Mouse (Mus musculus): Measurements from ENCODE around the gene Ptchd3.
A peak's percentile ranks its signal among the peaks of the same experiment; 100 is the strongest.

Ptchd3 gene

DNA sequence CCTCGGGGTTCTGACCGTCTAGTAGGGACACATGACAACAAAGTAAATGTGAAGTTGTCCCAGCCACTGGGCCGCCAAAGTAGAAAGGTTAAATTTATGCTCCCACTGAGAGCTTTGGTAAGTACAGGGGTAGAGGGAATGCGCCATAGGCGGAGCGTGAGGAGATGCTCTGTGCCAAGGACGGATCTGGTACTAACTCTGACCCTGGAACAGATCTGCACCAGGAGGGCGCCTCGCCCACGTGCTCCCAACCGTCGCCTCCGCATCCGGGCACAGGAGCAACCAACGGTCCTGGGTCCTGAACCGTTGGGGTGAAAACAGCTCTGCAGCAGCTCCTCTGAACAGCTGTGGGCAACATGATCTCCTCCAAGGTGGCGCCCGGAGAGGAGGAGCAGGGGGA, at the start of gene Ptchd3:
TSS of gene Ptchd3 (plus strand) at position 301 of the 400 bp plus-strand sequence.
- DNase-seq (ENCODE audit: low read depth, low spot score), result no peak

DNA sequence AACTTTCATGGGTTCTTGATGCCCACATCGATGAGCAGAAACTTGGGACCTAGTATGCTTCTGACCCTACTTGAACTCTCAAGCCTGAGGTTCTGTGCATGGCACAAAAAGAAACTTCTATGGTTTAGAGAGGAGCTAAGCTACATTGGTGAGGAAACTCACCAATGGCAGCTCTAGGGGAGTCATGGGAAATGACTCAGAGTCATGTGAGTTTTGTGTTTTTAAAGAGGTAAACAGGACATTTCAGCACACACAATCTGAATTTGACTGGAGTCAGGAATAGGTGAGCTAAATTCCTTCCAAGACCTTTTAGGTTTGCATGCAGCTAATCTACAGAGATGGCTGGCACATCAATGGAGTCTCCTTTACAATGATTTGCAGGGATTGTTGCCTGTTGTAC, 48.2 kb upstream of the Ptchd3 start:
- no peak for DNase-seq (ENCODE audit: low read depth, low spot score)

DNA sequence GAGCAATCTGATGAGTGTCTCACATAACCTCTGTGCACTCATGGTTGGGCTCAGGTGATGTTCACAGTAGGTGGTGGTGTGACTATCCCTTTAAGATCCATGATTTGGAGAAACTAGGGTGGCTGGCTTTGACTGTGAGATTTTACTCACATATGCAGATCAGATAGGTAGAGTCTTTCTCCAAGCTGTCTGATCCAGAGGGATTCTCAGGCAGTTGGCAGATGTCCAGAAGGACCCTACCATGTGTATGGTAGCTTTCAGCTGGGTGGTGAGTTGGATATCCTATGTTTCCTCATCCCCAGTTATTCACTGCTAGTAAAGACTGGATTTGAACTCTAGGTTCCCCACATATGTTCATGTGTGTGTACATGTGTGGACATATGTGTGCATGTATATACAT, 42.6 kb upstream of the Ptchd3 start:
- DNase-seq (ENCODE audit: low read depth, low spot score), result no peak

DNA sequence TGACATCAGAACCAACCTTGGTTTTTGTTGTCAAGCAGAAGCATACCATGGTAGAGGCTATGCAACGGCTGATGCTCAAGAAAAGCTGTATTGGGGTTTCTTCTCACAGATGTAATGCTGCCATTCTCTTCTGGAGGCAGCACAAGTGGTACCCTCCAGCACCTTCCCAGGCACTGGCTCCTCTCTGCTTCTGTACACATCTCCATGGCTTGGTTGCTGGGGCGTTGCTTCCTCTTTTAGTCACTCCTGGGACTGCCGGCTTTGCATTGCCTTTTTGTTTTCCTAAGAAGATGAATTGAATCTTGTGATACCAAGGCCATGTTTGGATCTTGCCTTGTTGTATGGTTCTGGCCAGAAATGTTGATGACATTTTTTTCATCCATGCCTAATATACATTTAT, 40.5 kb upstream of the Ptchd3 start:
- DNase-seq (ENCODE audit: low read depth, low spot score), result no peak

DNA sequence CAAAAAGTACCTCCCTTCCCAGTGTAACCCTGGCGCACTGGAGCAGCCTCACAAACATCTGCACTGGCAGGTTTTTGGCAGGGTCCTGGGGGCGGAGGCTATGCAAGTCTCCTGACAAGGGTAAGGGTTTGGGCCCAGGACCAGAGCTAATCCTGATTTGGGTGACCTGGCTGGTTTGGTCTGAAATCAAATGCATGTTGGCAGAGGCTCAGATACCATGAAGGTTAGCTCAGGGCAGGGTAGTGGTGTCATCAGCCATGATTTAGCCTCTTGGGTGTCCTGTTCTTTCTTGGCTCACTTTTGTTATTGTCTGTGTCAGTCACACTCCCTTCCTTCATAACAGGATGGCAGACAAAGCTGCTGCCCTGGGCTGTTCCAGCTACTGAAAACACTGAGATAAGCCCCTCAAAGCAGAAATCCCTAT, 39.4 kb upstream of the Ptchd3 start:
- DNase-seq (ENCODE audit: low read depth, low spot score), result no peak

DNA sequence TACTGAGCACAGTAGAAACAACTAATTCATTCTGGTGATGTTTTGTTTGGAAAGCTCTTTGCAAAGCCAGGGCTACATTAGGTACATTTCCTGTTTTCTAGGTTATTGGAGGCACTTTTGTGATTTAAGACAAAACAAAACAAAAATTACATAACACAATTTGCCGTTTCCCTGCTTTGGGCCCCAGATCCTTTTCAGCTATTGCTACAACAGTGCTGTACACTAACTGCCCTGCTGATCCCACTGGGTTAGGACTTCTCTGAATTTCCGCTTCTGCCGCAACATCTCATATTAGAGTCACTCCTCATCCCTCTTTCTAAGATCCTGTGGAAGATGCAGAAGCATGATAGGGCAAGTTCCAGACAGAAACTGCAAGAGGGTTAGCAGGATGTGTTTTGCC, 38.6 kb upstream of the Ptchd3 start:
- no peak for DNase-seq (ENCODE audit: low read depth, low spot score)

DNA sequence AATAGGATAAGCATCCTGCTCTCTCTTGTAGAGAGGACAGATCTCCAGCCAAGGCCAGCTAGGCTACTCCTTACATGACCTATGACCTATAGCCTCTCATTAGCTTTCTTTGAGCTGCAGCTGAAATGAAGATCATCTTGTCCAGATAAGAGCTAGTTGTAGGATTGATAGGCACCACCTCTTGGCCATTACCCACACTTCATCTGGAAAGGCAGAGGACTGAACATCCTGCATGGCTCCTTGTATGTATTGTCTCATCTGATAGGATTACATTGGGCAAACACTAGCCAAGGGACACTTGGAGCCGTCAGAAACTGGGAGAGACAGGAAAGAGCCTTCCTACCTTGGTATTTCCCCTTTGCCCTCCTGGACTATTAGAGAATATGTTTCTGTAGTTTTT, 38.1 kb upstream of the Ptchd3 start:
- no peak for DNase-seq (ENCODE audit: low read depth, low spot score)

DNA sequence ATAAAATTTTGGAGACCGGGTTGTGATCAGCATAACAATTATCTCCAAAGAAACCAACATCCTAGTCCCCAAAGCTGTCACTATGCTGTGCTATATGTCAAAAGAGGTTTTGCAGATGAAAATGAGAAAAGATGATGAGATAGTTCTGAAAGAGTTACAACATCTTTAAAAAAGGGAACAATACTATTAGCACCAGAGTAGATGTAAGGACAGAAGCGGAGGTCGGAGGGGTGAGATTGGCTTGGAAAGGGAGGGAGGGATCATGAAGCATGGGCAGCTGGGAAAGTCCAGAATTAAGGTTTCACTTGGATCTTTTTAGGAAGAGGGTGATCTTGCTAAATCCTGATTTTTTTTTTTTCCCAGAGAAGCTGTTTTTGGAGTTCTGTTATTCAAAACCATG, 36.5 kb upstream of the Ptchd3 start:
- DNase-seq (ENCODE audit: low read depth, low spot score), result no peak

DNA sequence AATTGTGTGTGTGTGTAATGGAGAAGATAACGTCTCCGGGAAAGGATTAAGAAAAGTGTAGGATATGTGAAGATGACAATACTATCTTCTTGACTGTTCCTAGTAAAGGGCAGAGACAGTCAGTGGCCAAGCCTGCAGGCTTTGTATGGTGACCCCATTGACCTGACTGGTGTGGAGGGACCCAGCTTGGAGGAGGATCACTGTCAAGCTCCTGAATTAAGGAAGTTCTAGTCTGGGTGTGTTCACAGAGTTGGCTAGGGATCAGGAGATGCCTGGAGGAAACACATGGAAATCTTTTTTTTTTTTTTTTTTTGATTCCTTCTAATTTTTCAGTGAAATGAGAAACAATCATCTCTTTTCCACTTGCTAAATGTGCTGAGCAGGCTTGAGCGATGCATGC, 35.9 kb upstream of the Ptchd3 start:
- DNase-seq (ENCODE audit: low read depth, low spot score), result no peak

DNA sequence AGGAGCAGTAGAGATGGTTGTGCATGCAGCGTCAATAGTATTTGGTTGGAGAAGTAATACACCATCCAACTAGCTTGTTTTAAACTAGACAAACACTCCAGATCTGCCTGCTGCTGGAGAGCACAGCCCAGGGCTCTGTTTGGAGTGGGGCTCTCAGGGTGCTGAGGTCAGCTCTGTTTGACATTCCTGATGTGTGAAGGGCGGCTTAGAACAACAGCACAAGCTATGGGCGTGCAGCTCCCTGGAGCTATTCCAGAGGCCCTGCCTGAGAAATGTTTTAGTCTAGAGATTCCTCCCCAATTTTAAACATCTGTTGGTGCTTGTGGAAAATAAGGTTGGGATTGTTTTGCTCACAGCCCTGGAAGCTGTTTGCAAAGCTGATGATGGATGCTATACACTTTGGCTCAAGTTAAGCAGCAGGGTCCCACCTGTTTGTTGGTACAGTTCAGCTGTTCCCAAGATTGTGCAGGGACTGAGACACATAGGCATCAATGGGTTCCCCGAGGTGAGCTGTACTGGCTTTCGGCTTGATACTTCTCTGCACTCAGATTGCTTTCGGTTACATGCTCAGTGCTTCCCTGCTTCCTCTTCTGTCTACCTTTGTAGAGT, 35.4 kb upstream of the Ptchd3 start:
- peak; percentile 9 for DNase-seq (ENCODE audit: low read depth, low spot score)

DNA sequence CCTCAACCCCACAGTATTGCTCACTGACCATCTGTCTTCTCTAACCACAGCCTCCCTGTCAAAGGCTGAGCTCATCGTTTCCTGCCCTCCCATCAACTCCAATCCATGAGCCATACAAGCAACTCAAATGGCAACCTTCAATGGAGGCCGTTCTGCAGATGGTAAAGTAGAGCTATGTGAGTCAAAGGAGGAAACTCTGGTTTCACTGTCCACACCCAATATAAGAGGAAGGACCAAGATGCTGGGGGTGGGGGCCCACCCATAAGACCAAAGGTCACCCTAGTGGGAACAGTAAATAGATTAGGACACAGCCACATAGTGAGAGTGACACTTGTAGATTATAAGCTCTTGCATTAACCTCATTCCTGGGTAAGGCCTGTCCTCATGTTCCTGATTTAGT, 34.1 kb upstream of the Ptchd3 start:
- DNase-seq (ENCODE audit: low read depth, low spot score), result no peak

DNA sequence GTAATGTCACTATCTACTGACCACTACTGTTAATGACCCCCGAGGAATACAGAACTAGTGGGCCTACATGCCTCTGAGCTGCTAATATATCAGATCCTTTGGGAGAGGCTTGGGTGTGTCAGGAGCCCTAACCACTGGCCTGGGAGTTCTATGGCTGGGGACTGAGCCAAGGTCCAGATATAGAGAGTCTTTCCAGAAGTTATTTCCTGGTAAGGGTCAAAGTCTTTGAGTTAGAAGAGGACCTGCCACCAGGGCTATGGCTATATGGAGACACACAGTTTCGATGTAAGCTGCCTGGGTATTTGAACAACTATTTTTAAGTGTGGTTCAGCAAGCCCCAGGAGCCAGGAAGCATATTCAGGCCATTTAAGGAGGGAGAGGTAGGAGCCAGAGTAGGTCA, 31.5 kb upstream of the Ptchd3 start:
- no peak for DNase-seq (ENCODE audit: low read depth, low spot score)

DNA sequence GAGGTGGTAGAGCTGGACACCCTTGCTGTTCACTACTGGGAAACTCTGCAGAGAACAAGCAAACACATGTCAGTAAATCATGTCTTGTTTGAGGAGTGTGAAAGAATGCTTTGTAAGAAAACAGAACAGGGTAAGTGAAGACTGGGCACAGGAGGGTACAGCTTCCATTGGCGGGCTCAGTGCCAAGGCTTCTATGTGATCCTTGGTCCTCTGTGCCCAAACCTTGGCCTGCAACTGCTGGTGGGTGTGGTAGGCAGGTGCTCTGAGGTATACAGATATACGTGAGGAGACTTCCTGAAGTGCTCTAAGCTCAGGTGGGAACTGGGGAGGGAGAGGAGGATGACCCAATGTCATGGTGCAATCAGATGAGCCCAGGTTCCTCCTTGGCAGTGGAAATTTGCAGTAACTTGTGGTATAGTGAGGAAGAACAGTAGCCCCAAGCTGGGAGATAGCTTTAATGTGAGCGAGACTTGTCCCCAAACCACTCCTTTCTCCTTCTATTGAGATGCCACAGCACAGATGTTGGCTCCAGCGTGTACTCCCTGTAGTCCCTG, 30.2 kb upstream of the Ptchd3 start:
- DNase-seq (ENCODE audit: low read depth, low spot score), result no peak

DNA sequence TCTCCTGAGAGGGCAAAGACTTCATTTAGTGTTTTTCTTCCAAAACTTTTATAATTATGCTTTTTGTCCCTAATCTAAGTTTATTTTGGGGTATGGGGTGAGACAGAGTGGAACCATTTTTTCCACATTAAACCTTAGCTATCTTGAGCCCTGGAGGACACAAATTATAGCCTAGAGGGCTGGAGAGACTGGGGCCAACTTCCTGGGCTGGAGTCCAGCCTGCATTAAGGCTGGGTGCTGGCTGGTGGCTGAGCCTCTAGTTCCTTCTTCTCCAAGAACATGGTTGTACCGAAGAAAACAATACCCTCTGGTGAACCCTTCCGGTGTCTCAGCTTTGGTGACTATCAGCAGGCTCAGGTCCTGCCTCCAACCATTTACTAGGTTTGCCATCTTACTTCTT, 27.3 kb upstream of the Ptchd3 start:
- no peak for DNase-seq (ENCODE audit: low read depth, low spot score)

DNA sequence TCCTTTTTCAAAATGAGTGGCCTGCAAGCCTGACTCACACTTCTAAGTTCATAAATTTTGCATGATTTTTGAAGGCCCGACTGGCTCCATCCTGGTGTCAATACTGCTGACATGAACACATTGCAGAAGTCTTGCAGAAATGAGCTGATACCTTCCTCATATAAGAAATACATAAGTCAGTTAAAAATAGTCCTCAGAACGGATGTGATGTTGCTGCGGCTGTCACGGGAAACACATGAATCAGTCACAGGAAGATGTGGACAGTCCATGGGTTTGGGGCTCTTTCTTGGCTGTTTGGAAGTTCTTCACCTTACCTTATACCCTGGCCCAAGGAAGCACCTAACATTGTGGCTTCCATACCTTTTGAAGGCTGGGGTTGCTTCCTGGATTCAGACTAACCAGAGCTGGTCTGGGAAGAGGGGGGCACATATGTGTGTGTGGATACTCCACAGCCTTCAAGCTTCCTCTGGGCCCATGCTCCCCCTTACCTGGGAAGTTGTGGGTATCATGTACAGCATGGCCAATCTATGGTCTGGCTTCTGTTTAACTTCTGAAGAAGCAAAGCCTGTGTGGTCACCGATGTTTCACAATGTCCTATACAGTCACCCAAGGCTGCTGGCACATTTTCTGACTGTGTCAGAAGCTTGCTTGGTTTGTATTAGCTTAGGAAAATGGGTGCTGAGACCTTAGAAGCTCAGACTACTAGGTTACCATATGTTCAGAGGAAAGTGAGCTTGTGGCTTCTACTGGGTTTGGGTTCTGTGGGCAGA, 25.6 kb upstream of the Ptchd3 start:
- DNase-seq (ENCODE audit: low read depth, low spot score), result no peak

DNA sequence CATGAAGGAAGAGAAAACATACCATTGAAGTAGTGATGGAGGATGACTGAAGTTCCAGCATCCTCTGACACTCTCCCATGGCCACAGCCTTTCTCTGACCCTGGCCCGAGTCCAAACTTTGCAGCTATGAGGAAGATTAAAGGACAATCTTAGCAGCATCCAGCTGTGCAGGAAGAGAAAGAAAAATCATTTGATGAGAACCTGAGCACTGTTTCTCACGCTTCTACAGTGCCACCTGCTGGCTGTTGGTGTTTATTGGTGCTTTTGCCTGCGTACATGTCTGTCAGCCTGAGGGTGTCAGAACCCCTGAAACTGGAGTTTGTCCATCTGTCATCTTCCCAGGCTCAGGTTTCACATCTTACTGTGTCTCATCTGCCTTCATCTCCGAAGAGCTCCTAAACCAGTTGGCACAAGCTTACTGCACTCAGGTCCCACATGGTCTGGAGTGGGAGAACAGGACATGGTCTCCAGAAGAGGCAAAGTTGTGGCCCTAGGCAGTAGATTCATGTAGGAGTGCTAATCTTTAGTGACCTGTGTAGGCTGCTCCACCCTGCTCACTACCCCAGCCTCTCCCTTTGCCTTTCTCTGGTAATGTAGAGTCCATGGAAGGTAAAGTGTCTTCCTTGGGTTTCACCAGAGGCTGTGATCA, 21.7 kb upstream of the Ptchd3 start:
- DNase-seq (ENCODE audit: low read depth, low spot score), result peak; percentile 85

DNA sequence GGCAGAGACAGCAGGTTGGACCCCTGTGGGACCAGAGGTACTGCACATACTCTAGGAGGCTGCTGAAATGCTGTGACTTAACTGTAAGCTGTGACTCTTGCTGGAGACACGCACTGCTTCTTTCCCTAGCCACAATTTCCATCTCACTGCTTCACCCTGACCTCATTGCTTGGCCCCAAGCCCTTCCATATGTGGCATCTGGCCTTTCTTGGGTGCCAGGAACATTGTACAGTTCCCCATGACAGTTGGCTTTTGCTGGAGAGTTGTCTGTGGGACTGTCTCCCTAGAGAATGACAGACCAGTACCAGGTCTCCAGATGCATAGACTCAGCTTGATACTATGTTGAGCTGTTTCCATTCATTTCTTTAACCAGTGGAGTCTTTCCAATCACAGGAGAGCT, 21.2 kb upstream of the Ptchd3 start:
- DNase-seq (ENCODE audit: low read depth, low spot score), result no peak

DNA sequence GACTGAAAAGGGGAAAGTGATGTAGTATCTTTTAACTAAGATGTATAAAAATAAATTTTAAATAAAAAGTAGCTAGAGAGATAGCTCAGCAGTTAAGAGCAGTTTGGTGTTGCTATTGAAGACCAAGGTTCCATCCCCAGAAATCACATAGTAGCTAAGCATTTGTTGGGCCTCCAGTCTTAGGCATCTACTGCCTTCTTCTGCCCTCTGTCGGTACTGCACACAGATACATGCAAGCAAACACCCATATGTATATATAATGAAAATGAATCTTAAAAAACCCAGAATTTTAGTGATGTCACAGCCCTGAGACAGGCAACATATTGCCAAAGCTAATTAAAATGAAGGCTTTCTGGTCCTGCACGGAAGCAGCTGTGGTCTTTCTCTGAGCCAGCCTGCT, 15.9 kb downstream of the Ptchd3 start:
- DNase-seq (ENCODE audit: low read depth, low spot score), result no peak

DNA sequence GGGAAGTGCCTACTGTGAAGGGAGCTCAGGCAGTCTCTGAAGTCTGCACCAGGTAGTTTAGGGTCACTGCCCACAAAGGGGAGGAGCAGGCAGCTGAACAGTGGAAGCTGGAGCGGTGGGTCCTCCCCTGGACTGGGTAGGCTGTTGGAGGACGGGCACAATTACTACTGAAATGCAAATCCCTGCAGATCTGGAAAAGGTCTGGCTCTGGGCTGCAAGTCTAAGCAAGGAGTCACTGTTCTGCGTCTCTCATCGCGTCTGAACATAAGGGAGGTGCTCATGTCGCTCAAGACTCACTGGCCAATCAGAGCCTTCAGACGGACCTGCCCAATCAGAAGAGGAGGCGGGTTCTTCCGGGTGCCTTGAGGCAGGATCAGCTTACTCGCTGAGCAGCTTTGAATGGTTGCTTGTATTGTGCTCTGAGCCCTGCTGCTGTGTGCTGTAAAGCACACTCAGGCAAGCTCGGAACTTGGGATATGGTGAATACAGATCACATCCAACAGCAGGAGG, 17.8 kb downstream of the Ptchd3 start:
- peak; percentile 84 for DNase-seq (ENCODE audit: low read depth, low spot score)

Measured in forelimb bud, embryonic 11.5 days (tissue).